ENCODE assay signal across 9 mouse cellular contexts in the genomic region with DNA sequence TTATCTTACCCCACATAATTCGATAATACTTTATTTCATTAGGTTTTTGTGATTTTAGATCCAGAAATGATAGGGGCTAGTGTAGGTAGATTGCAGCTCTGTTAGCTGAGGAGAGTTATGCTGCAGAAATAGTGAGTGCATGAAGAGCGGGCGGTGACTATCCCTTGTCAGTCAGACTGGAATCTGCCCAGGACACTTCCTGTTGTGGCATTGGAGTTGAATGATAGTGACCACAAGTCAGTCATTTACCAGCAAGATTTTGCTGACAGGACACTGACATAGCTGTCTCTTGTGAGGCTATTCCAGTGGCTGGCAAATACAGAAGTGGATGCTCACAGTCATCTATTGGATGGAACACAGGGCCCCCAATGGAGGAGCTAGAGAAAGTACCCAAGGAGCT.
DNase-seq lines count a peak whose midpoint lies in the region.
"Had no signal": no experiment of that assay in that cellular context is flagged by ENCODE, and none has a peak within 500 bp of the region (broad histone marks: within the 10 kb centered on the region; RNA-seq: fewer than 3 reads in every experiment).

No protein-coding gene starts in this region.

- peak; percentile 49 for DNase-seq in kidney, adult 9 months
- DNase-seq in kidney, adult 11 months: no peak
- DNase-seq in 416B (ENCODE audit: low read depth): peak; percentile 89
- DNase-seq in MEL-GATA-1-ER (ENCODE audit: extremely low read depth, low read depth): peak; percentile 19
- peak; percentile 42 for DNase-seq in yolk sac, embryonic 10.5 days (ENCODE audit: low spot score)
- DNase-seq in adrenal gland, adult 8-10 months: no peak
- DNase-seq: cerebellum, adult 11 months; cerebellum, adult 8-10 months; cerebellum, postnatal 14 days had no signal

Comparison
In these comparisons a context has a peak if more than half of its experiments do, and no peak if none do; other contexts are left out.
1. DNase-seq: peak in kidney, adult 9 months (single experiment), 416B (single experiment), MEL-GATA-1-ER (single experiment) and yolk sac, embryonic 10.5 days (single experiment); none in kidney, adult 11 months (single experiment) and adrenal gland, adult 8-10 months (single experiment).